Mouse (Mus musculus) gastrocnemius, postnatal 4 days (tissue): ENCODE measurements around the gene Clic5. TPM values are rescaled to one million over a fixed set of nuclear protein-coding genes. Genes with fewer than 3 reads are reported as not detected.
"Not testable (repeated sequence)": the region's sequence is repeated elsewhere in the genome, so short reads cannot be mapped to it uniquely, and the experiment has no call there.

Experiments
- DNase-seq, 2 experiments: peaks; one replicate each; pipeline ENCODE4 v3.0.0; 2021 to 2022; ENCODE audit warnings: low spot score in 2 of 2, mixed read lengths in 2 of 2
- long read RNA-seq, 2 experiments: library from polyadenylated mRNA; stranded (forward); transcript quantifications; one replicate each; pipeline ENCODE4 v2.0.0; 2021
- total RNA-seq, 2 experiments: library from RNA; stranded (reverse); gene quantifications; 2 replicates each; pipeline ENCODE4 v1.2.3; 2021

The Clic5 gene
- total RNA-seq, result 10 to 100 TPM; 26.6 to 31.3 TPM
- long read RNA-seq, experiment 1, full-length matches to known transcripts, result 30 of 34 reads
- long read RNA-seq, experiment 1, partial matches to known transcripts, result 1 of 34 reads
- long read RNA-seq, experiment 1, other reads (novel, unspliced or antisense), result 3 of 34 reads
- long read RNA-seq, experiment 2, full-length matches to known transcripts, result 54 of 60 reads
- long read RNA-seq, experiment 2, partial matches to known transcripts, result 0 of 60 reads
- long read RNA-seq, experiment 2, other reads (novel, unspliced or antisense), result 6 of 60 reads

DNA sequence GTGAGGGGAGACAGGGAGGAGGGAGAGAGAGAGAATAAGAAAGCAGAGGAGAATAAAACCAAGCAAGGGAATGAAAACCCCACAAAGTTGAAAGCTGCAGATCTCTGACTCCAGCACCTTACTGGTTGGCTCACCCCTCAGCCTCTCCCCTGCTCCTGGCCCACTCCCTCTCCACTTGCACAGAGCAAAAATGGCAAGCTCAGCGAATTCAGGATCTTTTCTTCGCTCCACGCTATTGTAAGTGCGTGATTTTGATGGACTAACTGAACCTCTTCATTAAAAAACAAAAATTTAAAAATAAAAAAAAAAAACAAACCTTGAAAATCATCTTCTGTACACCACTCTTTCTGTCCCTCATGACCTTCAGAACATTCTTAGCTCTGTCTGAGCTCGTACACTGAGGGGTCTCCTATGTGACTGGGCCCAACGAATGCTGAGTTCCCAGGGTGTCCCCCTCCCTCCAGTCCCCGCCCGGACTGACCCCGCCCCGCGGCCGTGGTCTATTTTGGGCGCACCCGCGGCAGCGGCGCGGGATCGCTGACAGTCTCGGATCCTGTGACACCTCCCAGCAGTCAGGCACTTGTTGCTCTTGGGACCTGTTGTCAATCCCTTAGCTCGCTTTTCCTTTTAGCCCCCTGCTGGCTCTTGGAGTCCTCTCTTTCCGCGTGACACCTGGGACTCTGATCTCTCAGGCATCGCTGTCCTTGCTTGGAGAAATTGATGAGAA is at the start of gene Clic5:
Clic5 (plus strand) TSS at position 543 of the 727 bp plus-strand sequence.
- DNase-seq, result peak in 1 of 2 experiments; percentile 27

DNA sequence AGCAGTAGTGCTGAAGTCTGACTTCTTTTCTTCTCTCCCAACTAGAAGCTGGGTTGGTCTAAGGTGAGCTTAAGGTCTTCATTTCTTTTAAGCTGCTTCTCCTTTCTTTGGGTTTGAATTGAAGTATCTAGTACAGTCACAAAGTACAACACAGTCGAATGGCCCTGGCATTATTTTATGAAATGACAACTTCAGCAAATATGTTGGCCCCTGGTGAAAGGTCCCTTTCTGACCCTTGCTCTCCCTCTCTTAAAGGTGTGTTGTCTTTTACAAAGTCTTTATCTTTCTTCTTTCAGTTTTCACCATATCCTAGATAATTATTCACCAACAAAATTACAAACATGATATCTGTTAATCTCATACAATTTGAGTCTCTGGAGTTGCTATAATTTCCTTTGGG is 42.6 kb upstream of the Clic5 start:
- DNase-seq, result no peak

DNA sequence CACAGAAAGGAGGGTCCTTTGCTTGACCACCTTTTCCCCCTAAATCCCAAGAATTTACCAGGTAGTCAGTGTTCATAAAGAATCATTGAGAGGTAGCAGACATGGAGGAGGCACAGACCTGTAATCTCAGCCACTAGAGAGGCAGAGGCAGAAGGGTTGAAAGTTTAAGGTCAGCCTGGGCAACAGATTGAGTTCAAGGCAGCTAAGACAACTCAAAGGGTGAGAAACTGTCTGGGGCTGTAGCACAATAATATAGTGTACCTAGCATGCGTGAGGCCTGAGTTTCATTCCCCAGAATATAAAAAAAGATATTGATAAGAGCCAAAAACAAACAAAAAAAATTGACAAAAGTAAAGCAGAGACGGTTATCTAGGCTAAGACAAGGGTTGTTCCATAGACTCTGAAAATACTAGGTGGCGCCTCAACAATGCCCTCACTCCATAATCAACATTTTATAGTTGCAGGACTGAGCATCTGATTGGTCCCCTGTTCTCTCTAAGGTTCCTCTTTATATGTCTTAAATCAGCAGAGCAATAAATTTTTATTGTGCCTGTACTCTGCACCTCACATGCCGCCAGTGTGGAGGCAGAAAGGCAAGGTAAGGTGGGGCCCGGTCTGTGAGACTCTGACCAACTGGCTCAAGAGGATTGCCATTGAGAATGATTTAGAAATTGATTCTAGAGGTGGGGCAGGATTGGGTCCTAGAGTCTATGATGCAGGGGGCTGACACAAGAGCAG is 40.1 kb upstream of the Clic5 start:
- no peak for DNase-seq

DNA sequence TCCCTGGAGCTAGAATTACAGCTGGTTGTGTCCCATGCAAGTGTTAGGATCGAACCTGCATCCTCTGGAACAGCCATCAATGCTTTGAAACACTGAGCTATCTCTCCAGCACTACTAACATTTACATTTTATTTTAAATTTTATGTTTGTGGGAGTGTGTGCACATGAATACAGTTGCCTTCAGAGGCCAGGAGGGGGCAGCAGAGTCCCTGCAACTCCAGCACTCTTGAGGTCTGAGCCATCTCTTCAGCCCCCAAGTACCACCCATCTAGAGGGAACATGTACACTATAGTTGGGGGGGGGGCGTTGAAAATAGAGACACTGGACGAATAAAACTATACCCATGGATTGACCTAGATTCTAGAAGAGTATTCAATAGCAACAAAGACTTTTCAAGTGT is 37.3 kb upstream of the Clic5 start:
- DNase-seq, result peak in 1 of 2 experiments; percentile 41

DNA sequence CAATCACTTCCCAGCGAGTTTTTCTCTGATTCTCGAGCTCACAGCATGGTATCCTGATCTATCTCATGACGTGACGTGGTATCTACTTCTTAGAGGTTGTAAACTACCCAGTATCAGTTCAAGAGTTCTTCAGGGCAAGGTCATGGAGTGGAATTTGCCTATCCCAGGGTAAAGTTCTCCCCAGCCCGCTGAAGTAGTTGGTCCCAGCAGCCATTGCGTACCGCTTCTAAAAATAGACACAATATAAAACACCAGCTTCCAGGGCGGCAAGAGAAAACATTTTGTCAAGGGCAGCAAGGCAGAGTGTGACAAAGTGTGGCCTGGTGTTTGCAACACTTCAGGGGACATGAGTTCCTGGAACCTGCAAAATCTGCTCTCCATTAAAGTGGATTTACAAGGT is 36.5 kb upstream of the Clic5 start:
- DNase-seq, result no peak

DNA sequence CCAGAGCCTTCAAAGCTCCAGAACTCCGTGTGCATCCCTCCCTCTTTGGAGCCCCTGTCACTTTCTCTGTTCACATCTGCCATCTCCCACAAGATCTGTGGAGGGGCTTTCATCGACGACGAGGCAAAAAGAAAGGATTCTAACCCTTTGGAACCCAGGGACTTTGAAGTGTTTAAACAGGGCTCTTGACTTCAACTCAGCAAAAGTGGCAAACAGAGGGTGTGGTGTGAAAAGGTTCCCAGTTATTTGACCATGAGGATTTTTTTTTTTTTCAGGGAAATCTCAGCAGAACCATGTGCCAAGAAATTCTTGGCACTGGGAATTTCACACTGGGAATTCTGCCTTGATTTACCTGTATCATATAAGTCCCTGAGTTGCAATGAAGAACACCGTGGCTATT is 34.5 kb upstream of the Clic5 start:
- no peak for DNase-seq

DNA sequence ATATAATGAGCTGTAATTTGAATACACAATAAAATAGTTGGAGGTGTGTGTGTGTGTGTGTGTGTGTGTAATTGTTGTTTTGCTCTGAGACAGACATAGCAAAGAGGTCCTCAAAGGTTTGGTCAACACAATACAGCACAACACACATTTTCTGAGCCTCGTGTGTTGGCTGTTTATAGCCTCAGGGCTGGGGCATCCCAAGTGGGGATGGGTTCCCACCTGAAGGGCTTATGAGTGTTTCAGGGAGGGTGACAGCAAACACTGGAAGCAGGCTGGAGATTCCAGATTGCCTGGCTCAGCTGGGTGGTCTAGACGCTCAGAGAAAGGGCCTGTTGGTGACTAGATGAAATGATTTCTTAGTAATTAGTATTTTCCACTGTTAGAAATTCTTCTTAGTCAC is 33.2 kb upstream of the Clic5 start:
- DNase-seq, result no peak

DNA sequence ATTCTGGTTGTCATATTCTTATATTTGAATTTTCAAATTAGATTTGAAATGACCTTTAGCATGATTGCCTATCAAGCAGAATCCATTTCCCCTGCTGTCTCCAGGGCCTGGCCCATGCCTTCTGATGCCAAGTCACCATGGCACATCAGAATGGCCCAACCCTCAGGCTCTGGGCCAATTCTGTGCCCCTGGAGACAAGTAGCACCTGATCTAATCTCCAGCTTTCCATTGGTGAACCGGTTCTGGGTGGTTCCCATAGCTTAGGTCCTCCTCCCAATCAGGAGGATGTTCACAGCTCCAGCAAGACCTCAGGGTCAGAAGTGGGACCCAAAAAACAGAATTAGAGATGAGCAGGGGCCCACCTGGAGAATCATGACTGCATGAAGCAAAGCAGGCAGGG is 30.2 kb upstream of the Clic5 start:
- DNase-seq, result no peak

DNA sequence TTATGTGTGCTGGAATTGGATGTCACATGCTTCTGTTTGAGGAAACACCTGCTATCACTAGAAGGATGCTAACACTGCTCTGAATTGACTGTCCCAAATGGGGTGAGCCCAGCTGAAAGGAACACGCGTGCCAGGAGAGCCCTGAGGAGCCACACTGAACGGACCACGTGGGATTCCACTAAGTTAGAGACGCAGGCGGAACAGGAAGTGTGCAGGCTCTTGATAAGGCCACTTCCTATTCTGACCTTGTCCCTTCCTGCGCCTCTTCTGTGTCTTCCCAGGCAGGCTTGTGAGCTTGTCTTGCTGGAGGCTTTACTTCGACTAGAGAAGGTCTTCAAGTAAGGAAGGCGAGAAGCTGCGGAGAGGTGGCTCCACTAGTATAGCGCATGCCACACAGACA is 27.9 kb upstream of the Clic5 start:
- DNase-seq, result no peak

DNA sequence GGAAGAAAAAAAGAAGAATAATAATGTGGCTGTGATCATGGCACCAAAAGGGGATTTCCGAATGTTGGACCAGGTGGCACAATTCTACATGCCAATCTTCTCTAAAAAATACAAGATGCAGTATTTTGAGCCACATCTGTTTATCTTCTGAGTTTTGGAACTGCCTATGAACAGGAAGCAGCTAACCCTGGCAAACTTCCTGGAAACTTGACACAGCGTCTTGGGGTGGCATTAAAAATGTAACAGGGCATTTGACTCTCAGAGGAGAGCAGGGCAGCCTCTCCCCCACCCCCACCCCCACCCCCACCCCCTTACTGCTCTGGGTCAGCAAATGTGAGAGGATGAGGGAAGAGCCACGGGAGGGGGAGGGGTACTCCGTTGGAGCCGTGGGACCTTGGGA is 25.9 kb upstream of the Clic5 start:
- no peak for DNase-seq

DNA sequence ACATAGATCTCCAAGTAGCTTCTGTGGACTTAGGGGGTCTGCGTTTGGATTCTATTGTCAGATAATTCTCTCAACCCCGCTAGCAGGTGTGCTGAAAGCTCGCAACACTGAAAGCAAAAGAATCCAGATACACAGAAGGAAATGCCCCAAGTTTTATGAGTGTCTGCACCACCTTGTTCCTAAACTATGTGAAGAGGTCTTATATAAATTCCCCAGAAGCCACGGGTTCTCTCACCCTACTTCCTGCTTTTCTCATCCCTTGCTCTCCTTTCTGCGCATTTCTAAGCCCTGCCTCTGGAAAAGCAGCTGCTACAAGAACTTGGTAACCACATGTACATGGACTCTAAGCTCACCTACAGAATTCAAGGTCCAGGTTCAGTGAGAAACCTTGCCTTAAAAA is 25.4 kb upstream of the Clic5 start:
- DNase-seq, result no peak

DNA sequence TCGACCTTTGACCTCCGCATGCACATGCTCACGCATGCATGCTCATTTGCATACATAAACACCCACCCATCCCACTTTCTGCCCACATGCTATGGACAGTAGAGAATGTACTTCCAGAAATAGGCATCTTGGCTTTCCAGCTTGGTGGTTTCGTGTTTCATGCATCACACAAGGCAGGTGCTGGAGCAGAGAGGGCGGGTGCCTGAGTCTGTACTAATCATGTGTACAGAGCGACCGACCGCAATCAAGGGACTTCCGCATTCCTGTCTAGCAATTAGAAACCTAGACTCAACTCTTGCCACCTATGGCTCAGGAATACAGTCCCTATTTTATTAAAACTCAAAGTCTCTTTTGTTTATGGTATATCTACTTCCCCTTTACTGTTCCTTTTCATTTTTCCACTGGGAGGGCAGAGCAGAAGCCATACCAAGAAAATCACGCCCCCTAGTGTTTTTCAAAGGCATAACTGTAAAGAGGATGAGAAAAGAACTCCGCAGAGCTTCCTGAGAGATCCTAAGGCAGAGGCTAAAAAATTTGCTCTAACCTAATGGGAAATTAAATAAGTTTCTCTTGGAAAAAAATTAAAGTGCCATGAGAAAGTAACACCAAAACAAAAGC is 22.5 kb upstream of the Clic5 start:
- no peak for DNase-seq

DNA sequence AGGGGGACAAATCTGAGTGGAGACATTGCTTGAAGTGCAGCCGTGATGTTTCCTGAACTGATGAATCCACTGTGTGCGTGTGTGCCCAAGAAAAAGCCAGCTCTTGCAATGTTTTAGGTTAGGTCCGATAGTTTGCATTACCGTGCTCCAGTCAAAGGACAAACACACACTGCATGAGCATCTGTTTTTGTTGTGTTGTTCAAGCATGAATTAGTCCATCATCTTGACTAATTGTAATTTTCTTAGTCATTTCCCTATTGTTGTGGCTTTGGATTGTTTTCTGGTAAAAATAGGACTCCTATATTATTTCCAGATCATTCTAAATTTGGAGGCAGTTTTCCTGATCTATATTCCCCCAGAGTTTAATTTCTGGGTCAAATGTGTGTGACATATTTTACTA is 18.7 kb upstream of the Clic5 start:
- no peak for DNase-seq

DNA sequence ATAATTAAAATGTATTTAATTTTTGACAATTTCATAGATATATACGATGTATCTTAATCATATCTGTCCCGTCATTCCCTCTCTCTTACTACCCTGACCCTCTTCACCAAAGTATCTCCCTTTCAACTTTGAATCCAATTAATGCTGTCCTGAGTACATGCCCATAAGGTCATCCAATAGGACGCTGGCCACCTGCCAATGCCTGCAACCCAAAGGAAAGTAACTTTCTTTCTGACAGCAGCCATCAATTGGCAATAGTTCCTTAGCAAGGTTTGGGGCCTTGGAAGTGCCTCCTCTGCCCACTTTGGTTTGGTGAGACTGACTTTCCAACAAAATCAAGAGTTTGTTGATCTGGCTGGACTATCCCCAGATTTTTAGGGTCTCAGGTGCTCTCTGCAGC is 18.1 kb upstream of the Clic5 start:
- DNase-seq, result no peak

DNA sequence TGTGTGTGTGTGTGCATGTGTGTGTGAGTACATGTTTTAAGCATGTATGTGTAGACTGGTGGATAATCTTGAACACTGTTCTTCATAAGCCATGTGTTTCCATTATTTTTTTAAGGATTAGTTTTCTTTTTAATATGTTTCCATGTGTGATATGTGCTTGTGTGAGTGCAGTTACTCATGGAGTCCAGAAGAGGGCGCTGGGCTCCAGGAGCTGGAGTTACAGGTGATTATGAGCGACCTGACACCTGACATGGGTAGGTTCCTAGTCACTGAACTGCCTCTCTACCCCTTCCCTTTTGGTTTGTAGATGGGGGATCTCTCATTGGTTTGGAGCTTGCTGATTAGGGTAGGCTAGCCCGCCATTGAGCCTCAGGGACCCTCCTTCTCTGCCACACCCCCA is 16.5 kb upstream of the Clic5 start:
- DNase-seq, result no peak

DNA sequence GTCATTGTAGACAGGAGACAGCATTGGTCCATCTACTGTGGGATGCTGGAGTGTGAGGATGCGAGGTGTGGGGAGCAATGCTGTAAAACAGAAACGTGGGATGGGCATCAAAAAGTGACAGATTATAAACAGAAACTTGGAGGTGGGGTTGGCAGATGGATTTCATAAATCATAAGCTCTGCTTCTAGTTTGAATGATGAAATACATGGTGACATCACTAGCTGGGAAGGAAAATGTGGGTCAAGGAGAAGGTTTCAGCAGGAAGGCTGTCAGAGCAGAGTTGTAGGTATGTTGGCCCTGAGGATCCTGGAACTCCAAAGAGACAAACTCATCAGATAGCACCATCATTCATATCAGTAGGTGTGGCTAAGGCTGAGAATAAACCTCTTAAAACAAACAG is 15.0 kb upstream of the Clic5 start:
- no peak for DNase-seq

DNA sequence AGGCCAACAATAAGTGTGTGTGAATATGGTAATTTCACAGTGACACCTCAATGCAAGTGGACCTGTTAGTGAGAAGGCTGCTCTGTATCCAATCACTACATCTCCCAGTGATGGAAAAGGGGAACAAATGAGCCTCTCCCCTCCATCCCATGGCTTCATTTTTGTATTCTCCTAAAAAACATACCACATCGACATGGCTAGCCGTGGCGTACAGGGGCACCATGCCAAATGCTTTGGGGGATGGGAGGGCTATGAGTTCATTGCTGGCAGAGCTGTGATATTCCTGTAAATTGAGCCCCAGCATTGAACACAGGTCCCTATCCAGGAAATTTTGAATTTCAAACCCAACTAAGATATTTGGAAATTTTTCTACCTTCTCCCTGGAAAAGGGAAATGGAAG is 11.1 kb upstream of the Clic5 start:
- no peak for DNase-seq

DNA sequence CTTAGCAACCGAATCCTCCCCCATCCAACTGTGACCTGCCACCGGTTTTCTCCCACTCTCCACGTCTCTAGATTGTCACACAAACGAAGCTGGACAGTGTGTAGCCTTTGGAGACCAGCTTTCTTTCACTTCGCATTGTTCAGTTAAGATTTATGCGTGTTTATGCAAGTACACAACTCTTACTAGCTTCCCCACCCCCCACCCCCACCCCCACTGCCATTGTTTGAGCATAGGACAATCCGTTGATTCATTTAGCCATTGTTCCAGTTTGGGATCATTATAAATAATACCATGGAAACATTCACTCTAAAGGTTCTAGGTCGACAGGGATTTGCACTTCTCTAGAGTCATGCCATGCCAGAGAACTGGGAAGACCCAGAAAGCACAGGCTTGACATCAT is 7.0 kb upstream of the Clic5 start:
- no peak for DNase-seq

DNA sequence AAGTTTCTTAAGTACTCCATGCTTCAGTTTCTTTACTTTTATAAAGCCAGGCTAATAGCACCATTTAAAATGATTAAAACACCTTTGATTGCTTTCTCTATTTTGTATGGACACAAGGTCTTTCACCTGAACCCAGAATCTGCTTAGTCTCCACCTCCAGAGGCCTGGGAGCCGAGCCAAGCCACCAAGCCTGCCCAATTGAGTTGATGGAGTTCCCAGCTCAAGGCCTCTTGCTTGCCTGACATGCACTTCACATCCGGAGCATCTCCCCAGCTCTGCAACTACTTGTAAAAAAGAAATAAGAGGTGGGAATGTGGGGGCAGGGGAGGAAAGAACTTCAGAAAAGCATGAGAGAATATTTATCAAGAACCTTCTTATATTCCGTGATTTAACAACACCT is 1.5 kb upstream of the Clic5 start:
- DNase-seq, result no peak

DNA sequence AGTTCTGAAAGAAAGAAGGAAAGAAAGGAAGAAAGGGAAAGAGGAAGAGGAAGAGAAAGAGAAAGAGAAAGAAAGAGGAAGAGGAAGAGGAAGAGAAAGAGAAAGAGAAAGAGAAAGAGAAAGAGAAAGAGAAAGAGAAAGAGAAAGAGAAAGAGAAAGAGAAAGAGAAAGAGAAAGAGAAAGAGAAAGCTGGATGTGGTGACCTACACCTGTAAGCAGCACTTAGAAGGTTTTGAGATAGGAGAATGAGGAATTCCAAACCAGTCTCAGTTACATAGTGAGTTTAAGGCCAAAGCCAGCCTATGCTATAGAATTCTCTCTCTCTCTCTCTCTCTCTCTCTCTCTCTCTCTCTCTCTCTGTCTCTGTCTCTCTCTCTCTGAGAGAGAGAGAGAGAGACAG is 847 bp upstream of the Clic5 start:
- not testable (repeated sequence) for DNase-seq

DNA sequence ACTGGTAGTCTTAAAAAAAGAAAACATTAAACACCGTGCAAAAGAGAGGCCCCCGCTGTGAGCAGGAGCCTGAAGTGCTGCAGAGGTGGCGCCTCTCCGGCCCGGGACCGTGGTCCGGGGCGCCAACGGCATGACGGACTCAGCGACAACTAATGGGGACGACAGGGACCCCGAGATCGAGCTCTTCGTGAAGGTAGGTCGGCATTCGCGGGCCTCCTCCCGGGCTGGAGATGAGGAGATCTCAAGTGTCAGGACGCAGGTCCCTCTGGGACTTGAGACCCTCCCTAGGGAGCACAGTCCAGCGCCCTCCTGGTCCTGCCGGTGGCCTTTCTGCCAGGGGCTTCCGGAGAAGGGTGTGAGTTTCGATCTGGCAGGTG is 373 bp downstream of the Clic5 start:
- DNase-seq, result peak in 1 of 2 experiments; percentile 16

DNA sequence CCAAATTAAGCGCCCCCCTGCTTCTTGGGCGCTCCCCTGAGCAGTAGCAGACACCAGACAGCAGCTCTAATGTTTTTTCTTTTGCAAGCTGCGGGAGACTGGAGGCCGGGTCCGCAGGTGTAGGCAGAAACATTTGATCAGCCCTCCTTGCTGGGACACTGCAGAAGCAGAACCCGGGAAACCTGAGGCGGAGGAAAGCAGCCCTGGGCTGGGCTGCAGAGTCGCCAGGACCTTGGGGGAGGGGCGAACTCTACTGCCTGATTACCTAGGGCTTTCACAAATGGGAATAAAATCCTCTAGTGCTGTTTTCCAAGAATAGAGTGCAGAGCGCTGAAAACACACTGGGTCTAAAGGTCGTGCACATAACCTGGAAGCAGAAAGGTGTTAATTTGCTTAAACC is 1.3 kb downstream of the Clic5 start:
- no peak for DNase-seq
